Mouse (Mus musculus) c-Kit-positive CD71-positive TER-119-negative erythroid progenitor cells, embryonic 14.5 days (primary cell): Measurements from ENCODE around the gene Cfap100.

ENCODE experiments used
- DNase-seq: peaks from one replicate; pipeline ENCODE4 v3.0.0-alpha.2; 2013; ENCODE audit warnings: low read depth

The Cfap100 gene

GRCm38 (mm10) chr6:90374647-90375046 lies 54.0 kb downstream of the Cfap100 start:
- DNase-seq: peak; percentile 83

GRCm38 (mm10) chr6:90369725-90370553 lies 58.7 kb downstream of the Cfap100 start:
- no peak for DNase-seq

GRCm38 (mm10) chr6:90368976-90369724 lies 59.4 kb downstream of the Cfap100 start, which contains the start of gene Zxdc:
Zxdc (plus strand) TSS chr6:90369492.
- peak; percentile 92 for DNase-seq

GRCm38 (mm10) chr6:90363301-90363700 lies 65.3 kb downstream of the Cfap100 start:
- no peak for DNase-seq

- no peak for DNase-seq
Measured at GRCm38 (mm10) chr6:90360922-90361614, 67.5 kb downstream of the Cfap100 start.

GRCm38 (mm10) chr6:90360024-90360781 lies 68.4 kb downstream of the Cfap100 start:
- no peak for DNase-seq

- DNase-seq: no peak
Measured at GRCm38 (mm10) chr6:90359445-90359844, 69.2 kb downstream of the Cfap100 start.

- no peak for DNase-seq
Measured at GRCm38 (mm10) chr6:90358142-90358541, 70.5 kb downstream of the Cfap100 start.
